Mouse (Mus musculus) liver, adult 2 months (tissue): Measurements from ENCODE around the gene Carm1. TPM values are rescaled to one million over a fixed set of nuclear protein-coding genes. Genes with fewer than 3 reads are reported as not detected.

Experiments used
- DNase-seq: peaks from one replicate; pipeline ENCODE4 v3.0.0-alpha.2; 2011; ENCODE audit warnings: low read depth, low spot score; ENCODE audit errors: extremely low read depth
- H3K27ac ChIP-seq: fragments of 200-500 bp; replicated peaks from 2 replicates; pipeline ENCODE4 v1.5.1; 2012; ENCODE audit warnings: low read depth, mild to moderate bottlenecking, control low read depth, inconsistent platforms, low read length; ENCODE audit not compliant: insufficient read depth
- H3K27me3 ChIP-seq: fragments of 200-500 bp; 2 replicates; pipeline ENCODE4 v1.6.1; 2012; ENCODE audit warnings: mild to moderate bottlenecking, moderate library complexity, low read length, inconsistent platforms; ENCODE audit not compliant: control insufficient read depth, insufficient read depth
- H3K36me3 ChIP-seq: fragments of 200-500 bp; 2 replicates; pipeline ENCODE4 v1.6.1; 2012; ENCODE audit warnings: low read length, inconsistent platforms; ENCODE audit not compliant: control insufficient read depth, insufficient read depth
- H3K4me1 ChIP-seq: fragments of 200-500 bp; 2 replicates; pipeline ENCODE4 v1.6.1; 2011; ENCODE audit warnings: low read length; ENCODE audit not compliant: control insufficient read depth, insufficient read depth
- H3K4me3 ChIP-seq: fragments of 200-500 bp; 2 replicates; pipeline ENCODE4 v1.5.1; 2011; ENCODE audit warnings: low read depth, mild to moderate bottlenecking, control low read depth, low read length, moderate library complexity; ENCODE audit not compliant: insufficient read depth
- H3K79me2 ChIP-seq: fragments of 200-500 bp; 2 replicates; pipeline ENCODE4 v1.6.1; 2012; ENCODE audit warnings: inconsistent platforms, mild to moderate bottlenecking, low read length, moderate library complexity; ENCODE audit not compliant: control insufficient read depth, insufficient read depth
- H3K9ac ChIP-seq: fragments of 200-500 bp; 2 replicates; pipeline ENCODE4 v1.6.1; 2012; ENCODE audit warnings: low read depth, mild to moderate bottlenecking, control low read depth, inconsistent platforms, low read length
- CTCF ChIP-seq: fragments of 200-500 bp; IDR thresholded peaks from 2 replicates; pipeline ENCODE4 v1.5.1; 2011; ENCODE audit warnings: low read depth, low read length, control low read depth
- POLR2A ChIP-seq: fragments of 200-500 bp; IDR thresholded peaks from 2 replicates; pipeline ENCODE4 v1.6.1; 2011; ENCODE audit warnings: low read length, control low read depth; ENCODE audit not compliant: insufficient read depth; ENCODE audit errors: extremely low read depth
- WGBS: fragments of 180-500 bp; shearing (Covaris S2); methylation state at CpG from one replicate; pipeline ENCODE4 v1.1.7; 2018; 5-methylcytosine and 5-hydroxymethylcytosine counted together
- polyA plus RNA-seq: library from polyadenylated mRNA; depleted of rRNA; stranded (reverse); fragments of >200 nt; gene quantifications from 2 replicates; pipeline ENCODE4 v1.2.3, GENCODE M21; 2012
- total RNA-seq: library from RNA; depleted of rRNA; stranded (reverse); fragments of >200 nt; gene quantifications from 2 replicates; pipeline ENCODE4 v1.2.3, GENCODE M21; 2014

Carm1 gene
- total and polyA plus RNA-seq, 2 experiments = 5.0 to 28.5 TPM

- H3K36me3 ChIP-seq = no peaks in the 10 kb centered on the region
- no peak for TF ChIP-seq CTCF
- TF ChIP-seq POLR2A = 0 out of 2 replicates have a peak, but pooled peaks have one; percentile 10
- H3K27me3 ChIP-seq = no peaks in the 10 kb centered on the region
- 0 out of 2 replicates have a peak overlapping the region, but pooled peaks have one; percentile 2 for H3K9ac ChIP-seq
- peaks cover 7% of the 10 kb centered on the region; the same call in 1 of the 2 replicates for H3K79me2 ChIP-seq
- DNase-seq = no peak
- peak overlapping the region; percentile 72; the same call in 1 of the 2 replicates for H3K4me3 ChIP-seq
- peaks cover 2% of the 10 kb centered on the region for H3K4me1 ChIP-seq
- 25% methylated on average over 9 of the region's 9 CpGs for WGBS
- H3K27ac ChIP-seq = 0 out of 2 replicates have a peak overlapping the region, but pooled peaks have one; percentile 8
Observed at GRCm38 (mm10) chr9:21545351-21545915, 1.3 kb upstream of the Carm1 start.

- Histone ChIP-seq H3K36me3 (no peaks in the 10 kb centered on the region), H3K4me3 (peak overlapping the region; percentile 72), H3K4me1 (peaks cover 2% of the 10 kb centered on the region), H3K9ac (peak overlapping the region; percentile 72), H3K27me3 (no peaks in the 10 kb centered on the region), H3K79me2 (peaks cover 7% of the 10 kb centered on the region; the same call in 1 of the 2 replicates), H3K27ac (peak overlapping the region; percentile 75)
- peak; percentile 90 for DNase-seq
- 0 out of 2 replicates have a peak, but pooled peaks have one; percentile 35 for TF ChIP-seq POLR2A
- 0 out of 2 replicates have a peak, but pooled peaks have one; percentile 12 for TF ChIP-seq CTCF
- WGBS = under 1% methylated on average over 67 of the region's 67 CpGs
Observed at GRCm38 (mm10) chr9:21545916-21546788, 542 bp upstream of the Carm1 start.

- Histone ChIP-seq H3K79me2 (peaks cover 10% of the 10 kb centered on the region; the same call in 1 of the 2 replicates), H3K36me3 (no peaks in the 10 kb centered on the region), H3K4me3 (peak overlapping the region; percentile 96), H3K4me1 (peaks cover 2% of the 10 kb centered on the region), H3K27me3 (no peaks in the 10 kb centered on the region), H3K27ac (peak overlapping the region; percentile 62), H3K9ac (peak overlapping the region; percentile 98)
- peak; percentile 29 for DNase-seq
- WGBS = under 1% methylated on average over 60 of the region's 66 CpGs
- TF ChIP-seq CTCF (0 out of 2 replicates have a peak, but pooled peaks have one; percentile 16), POLR2A (no peak)
Observed at GRCm38 (mm10) chr9:21547075-21547941, 614 bp downstream of the Carm1 start.

DNA sequence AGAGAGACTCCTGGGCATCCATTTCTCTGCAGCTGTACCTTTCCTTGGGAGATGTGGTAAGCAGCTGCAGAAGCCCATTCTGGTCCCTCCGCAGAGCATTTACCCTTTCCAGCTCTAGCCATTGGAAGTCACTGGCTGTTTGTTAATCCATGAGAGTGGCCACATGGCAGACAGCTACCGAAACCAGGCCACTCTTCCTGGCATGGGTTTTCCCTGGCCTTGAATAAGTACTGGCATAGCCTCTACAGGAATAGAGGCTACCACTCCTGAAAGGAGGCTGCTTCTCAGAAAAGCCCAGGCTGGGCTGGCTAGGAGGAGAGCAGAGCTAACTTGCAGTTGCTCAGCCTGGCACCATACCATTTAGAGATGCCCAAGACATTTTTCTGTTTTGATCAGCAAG is 4.4 kb downstream of the Carm1 start:
- 88% methylated on average over 2 of the region's 2 CpGs for WGBS
- Histone ChIP-seq H3K4me1 (no peaks in the 10 kb centered on the region; the same call in 1 of the 2 replicates), H3K27ac (no peak overlapping the region)

GRCm38 (mm10) chr9:21553607-21554273 is 7.0 kb downstream of the Carm1 start:
- Histone ChIP-seq H3K27ac (no peak overlapping the region), H3K9ac (no peak overlapping the region), H3K4me3 (no peak overlapping the region), H3K79me2 (peaks cover 21% of the 10 kb centered on the region; the same call in 1 of the 2 replicates), H3K36me3 (no peaks in the 10 kb centered on the region), H3K27me3 (no peaks in the 10 kb centered on the region), H3K4me1 (0 out of 2 replicates have a peak, but pooled peaks cover 2% of the 10 kb centered on the region)
- WGBS = 83% methylated on average over 6 of the region's 6 CpGs
- DNase-seq = no peak
- no peak for TF ChIP-seq CTCF
- no peak for TF ChIP-seq POLR2A

More for the DNA sequence above, 4.4 kb downstream of the Carm1 start:
- no peak for DNase-seq
- Histone ChIP-seq H3K27me3 (no peaks in the 10 kb centered on the region), H3K4me3 (no peak overlapping the region), H3K79me2 (peaks cover 10% of the 10 kb centered on the region; the same call in 1 of the 2 replicates), H3K36me3 (no peaks in the 10 kb centered on the region), H3K9ac (no peak overlapping the region)
- no peak for TF ChIP-seq CTCF
